Comparison of ENCODE assay signal across 10 mouse cellular contexts in the genomic region with DNA sequence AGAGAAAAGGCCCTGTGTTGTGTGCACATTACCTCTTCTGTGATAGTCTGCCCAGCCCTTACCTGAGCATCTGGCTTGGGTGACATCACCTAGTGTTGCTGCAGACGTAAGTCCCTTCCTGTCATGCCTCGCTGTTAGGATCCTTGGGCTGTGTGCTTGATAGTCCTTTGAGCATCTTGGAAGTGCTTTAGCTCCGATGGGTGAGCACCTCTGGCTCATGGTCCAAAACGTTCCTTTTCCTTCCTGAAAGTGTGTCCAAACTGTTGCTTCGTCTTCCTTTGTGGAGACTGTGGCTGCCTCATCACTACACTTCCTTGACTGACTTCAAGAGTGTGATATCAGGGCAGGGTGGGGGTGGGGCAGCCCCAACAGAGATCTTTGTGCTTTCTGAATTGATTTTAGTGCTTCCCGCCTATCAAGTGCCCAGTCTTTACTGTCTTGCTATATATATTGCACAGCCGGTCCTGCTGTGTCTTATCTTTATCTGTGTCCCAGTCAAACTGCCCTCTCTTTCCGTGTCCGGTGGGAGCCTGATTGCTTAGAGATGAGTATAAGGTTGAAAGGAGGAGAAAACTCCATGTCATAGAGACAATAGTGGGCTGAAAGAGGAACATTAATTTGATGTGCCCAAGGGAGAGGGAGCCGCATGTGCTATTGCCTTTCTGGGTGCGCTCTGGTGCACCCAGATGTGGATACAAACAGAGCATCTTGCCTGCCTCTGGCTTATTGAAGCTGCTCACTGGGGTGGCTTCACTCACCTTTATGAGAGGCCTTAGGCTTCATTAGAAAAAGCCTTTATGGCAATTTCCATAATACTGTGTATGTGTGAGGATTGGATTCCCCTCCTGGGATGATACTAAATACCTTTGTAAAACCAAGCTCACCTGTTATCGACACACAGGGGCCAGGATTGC.
DNase-seq lines count a peak whose midpoint lies in the region; ATAC-seq lines count a peak whose summit lies in the region.
"Had no signal": no experiment of that assay in that cellular context is flagged by ENCODE, and none has a peak within 500 bp of the region (broad histone marks: within the 10 kb centered on the region; RNA-seq: fewer than 3 reads in every experiment).

No protein-coding gene starts in this region.

- peaks cover 15% of the 10 kb centered on the region for H3K4me1 ChIP-seq in midbrain, embryonic 13.5 days (replicated peaks)
- 0 out of 2 replicates have a peak, but pooled peaks cover 3% of the 10 kb centered on the region for H3K4me1 ChIP-seq in midbrain, embryonic 11.5 days (ENCODE audit: control insufficient read depth, insufficient read depth, low read length)
- H3K4me1 ChIP-seq in intestine, embryonic 14.5 days (replicated peaks; ENCODE audit: control insufficient read depth, insufficient read depth, low read length) = peaks cover 13% of the 10 kb centered on the region
- H3K4me1 ChIP-seq in neural tube, embryonic 13.5 days (replicated peaks) = peaks cover 17% of the 10 kb centered on the region
- peaks cover 5% of the 10 kb centered on the region for H3K4me1 ChIP-seq in forebrain, embryonic 15.5 days

- WGBS in midbrain, embryonic 13.5 days = 55% methylated on average over 12 of the region's 12 CpGs
- 54% methylated on average over 12 of the region's 12 CpGs for WGBS in midbrain, embryonic 11.5 days
- WGBS in intestine, embryonic 14.5 days = 55% methylated on average over 12 of the region's 12 CpGs
- 41% methylated on average over 12 of the region's 12 CpGs for WGBS in neural tube, embryonic 13.5 days
- WGBS in forebrain, embryonic 15.5 days = 58% methylated on average over 12 of the region's 12 CpGs

- H3K4me2 ChIP-seq in midbrain, embryonic 13.5 days (replicated peaks) = no peak overlapping the region
- no peak overlapping the region for H3K4me2 ChIP-seq in midbrain, embryonic 11.5 days
- H3K4me2 ChIP-seq in intestine, embryonic 14.5 days (ENCODE audit: low read length) = no peak overlapping the region
- no peak overlapping the region for H3K4me2 ChIP-seq in neural tube, embryonic 13.5 days
- no peak overlapping the region for H3K4me2 ChIP-seq in forebrain, embryonic 15.5 days (replicated peaks)
- H3K4me2 ChIP-seq: heart, embryonic 12.5 days had no signal

- peak; percentile 10 for ATAC-seq in midbrain, embryonic 13.5 days
- no peak for ATAC-seq in midbrain, embryonic 11.5 days (ENCODE audit: low FRiP score)
- ATAC-seq in intestine, embryonic 14.5 days (replicated peaks; ENCODE audit: low FRiP score, low TSS enrichment, low read depth) = no peak
- peak; percentile 47 for ATAC-seq in neural tube, embryonic 13.5 days (ENCODE audit: low read depth)
- no peak for ATAC-seq in forebrain, embryonic 15.5 days (replicated peaks)

- 0 out of 2 replicates have a peak overlapping the region, but pooled peaks have one; percentile 6 for H3K9ac ChIP-seq in midbrain, embryonic 13.5 days (replicated peaks)
- H3K9ac ChIP-seq in midbrain, embryonic 11.5 days (ENCODE audit: low read length) = no peak overlapping the region
- H3K9ac ChIP-seq in intestine, embryonic 14.5 days (ENCODE audit: low read length) = no peak overlapping the region
- no peak overlapping the region; the same call in 1 of the 2 replicates for H3K9ac ChIP-seq in neural tube, embryonic 13.5 days
- H3K9ac ChIP-seq in forebrain, embryonic 15.5 days (replicated peaks) = no peak overlapping the region
- H3K9ac ChIP-seq: heart, embryonic 12.5 days had no signal

- H3K9me3 ChIP-seq in midbrain, embryonic 13.5 days = no peaks in the 10 kb centered on the region
- H3K9me3 ChIP-seq in midbrain, embryonic 11.5 days (ENCODE audit: control insufficient read depth, low read length) = no peaks in the 10 kb centered on the region
- no peaks in the 10 kb centered on the region for H3K9me3 ChIP-seq in intestine, embryonic 14.5 days (ENCODE audit: control insufficient read depth, low read length)
- no peaks in the 10 kb centered on the region for H3K9me3 ChIP-seq in neural tube, embryonic 13.5 days
- H3K9me3 ChIP-seq in forebrain, embryonic 15.5 days = no peaks in the 10 kb centered on the region
- H3K9me3 ChIP-seq: heart, embryonic 12.5 days had no signal

- H3K4me3 ChIP-seq in midbrain, embryonic 13.5 days (replicated peaks) = no peak overlapping the region
- no peak overlapping the region for H3K4me3 ChIP-seq in midbrain, embryonic 11.5 days (ENCODE audit: low read depth, low read length)
- no peak overlapping the region for H3K4me3 ChIP-seq in intestine, embryonic 14.5 days (ENCODE audit: low read depth, low read length)
- H3K4me3 ChIP-seq in neural tube, embryonic 13.5 days = no peak overlapping the region
- H3K4me3 ChIP-seq in forebrain, embryonic 15.5 days = no peak overlapping the region
- H3K4me3 ChIP-seq: heart, embryonic 12.5 days had no signal

- H3K36me3 ChIP-seq in midbrain, embryonic 13.5 days = no peaks in the 10 kb centered on the region
- no peaks in the 10 kb centered on the region for H3K36me3 ChIP-seq in midbrain, embryonic 11.5 days (ENCODE audit: control insufficient read depth, insufficient read depth, low read length)
- no peaks in the 10 kb centered on the region for H3K36me3 ChIP-seq in intestine, embryonic 14.5 days (ENCODE audit: control insufficient read depth, insufficient read depth, low read length)
- no peaks in the 10 kb centered on the region for H3K36me3 ChIP-seq in neural tube, embryonic 13.5 days
- H3K36me3 ChIP-seq in forebrain, embryonic 15.5 days = no peaks in the 10 kb centered on the region
- H3K36me3 ChIP-seq: heart, embryonic 12.5 days had no signal

- H3K27me3 ChIP-seq in midbrain, embryonic 13.5 days = no peaks in the 10 kb centered on the region
- H3K27me3 ChIP-seq in midbrain, embryonic 11.5 days (ENCODE audit: control insufficient read depth, insufficient read depth, low read length) = no peaks in the 10 kb centered on the region
- no peaks in the 10 kb centered on the region for H3K27me3 ChIP-seq in intestine, embryonic 14.5 days (replicated peaks; ENCODE audit: control insufficient read depth, insufficient read depth, low read length)
- no peaks in the 10 kb centered on the region for H3K27me3 ChIP-seq in neural tube, embryonic 13.5 days
- no peaks in the 10 kb centered on the region for H3K27me3 ChIP-seq in forebrain, embryonic 15.5 days
- H3K27me3 ChIP-seq: heart, embryonic 12.5 days had no signal

- DNase-seq in midbrain, embryonic 11.5 days (ENCODE audit: low spot score, missing footprints) = no peak
- peak; percentile 21 for DNase-seq in T-cell, adult 2 months (ENCODE audit: low spot score)
- no peak for DNase-seq in intestine, embryonic 14.5 days (ENCODE audit: low spot score)
- no peak for DNase-seq in ovary, adult 18-20 months (ENCODE audit: low spot score)
- no peak for DNase-seq in frontal cortex, adult 2 months (ENCODE audit: extremely low spot score in 1 of 2, low spot score in 1 of 2)
- DNase-seq: right cerebral cortex, postnatal 4 days had no signal

- peak overlapping the region; percentile 47; the same call in 1 of the 2 replicates for H3K27ac ChIP-seq in midbrain, embryonic 13.5 days
- no peak overlapping the region for H3K27ac ChIP-seq in midbrain, embryonic 11.5 days (ENCODE audit: low read depth, low read length)
- 0 out of 2 replicates have a peak overlapping the region, but pooled peaks have one; percentile 16 for H3K27ac ChIP-seq in intestine, embryonic 14.5 days (ENCODE audit: low read depth)
- peak overlapping the region; percentile 66 for H3K27ac ChIP-seq in neural tube, embryonic 13.5 days (replicated peaks)
- H3K27ac ChIP-seq in forebrain, embryonic 15.5 days (replicated peaks) = no peak overlapping the region

Comparison
In these comparisons a context has a peak if more than half of its experiments do, and no peak if none do; other contexts are left out.
1. ATAC-seq: peak in midbrain, embryonic 13.5 days (single experiment) and neural tube, embryonic 13.5 days (single experiment); none in midbrain, embryonic 11.5 days (single experiment), intestine, embryonic 14.5 days (single experiment) and forebrain, embryonic 15.5 days (single experiment).
2. H3K27ac ChIP-seq: peak in midbrain, embryonic 13.5 days (single experiment), intestine, embryonic 14.5 days (single experiment) and neural tube, embryonic 13.5 days (single experiment); none in midbrain, embryonic 11.5 days (single experiment) and forebrain, embryonic 15.5 days (single experiment).